Mouse (Mus musculus) G1E (cell line): Measurements from ENCODE around the gene Sync. TPM values are rescaled to one million over a fixed set of nuclear protein-coding genes. Genes with fewer than 3 reads are reported as not detected.
A peak's percentile ranks its signal among the peaks of the same experiment; 100 is the strongest.

ENCODE experiments used
- ATAC-seq: 2 replicates; pipeline ENCODE4 v1.8.0; 2016; ENCODE audit warnings: mild to moderate bottlenecking; ENCODE audit not compliant: insufficient number of reproducible peaks, poor library complexity, low FRiP score, severe bottlenecking; ENCODE audit errors: extremely low read depth
- DNase-seq: peaks from one replicate; pipeline ENCODE4 v3.0.0; 2012; ENCODE audit warnings: low spot score
- H3K27me3 ChIP-seq: 2 replicates; pipeline ENCODE4 v1.6.1; 2012; ENCODE audit warnings: mild to moderate bottlenecking, low read length, inconsistent platforms; ENCODE audit not compliant: insufficient read depth
- H3K36me3 ChIP-seq: replicated peaks from 2 replicates; pipeline ENCODE3; 2012; ENCODE audit warnings: mild to moderate bottlenecking, inconsistent platforms
- H3K4me1 ChIP-seq: 2 replicates; pipeline ENCODE4 v1.6.1; 2012; ENCODE audit warnings: low read depth, low read length, inconsistent platforms, mixed read lengths; ENCODE audit not compliant: insufficient read depth
- H3K4me3 ChIP-seq: 2 replicates; pipeline ENCODE4 v1.5.1; 2012; ENCODE audit warnings: low read depth, mild to moderate bottlenecking, inconsistent platforms, low read length, moderate library complexity, mixed read lengths
- H3K9me3 ChIP-seq: replicated peaks from 2 replicates; pipeline ENCODE4 v1.6.1; 2012; ENCODE audit warnings: inconsistent platforms
- CTCF ChIP-seq: IDR thresholded peaks from 2 replicates; pipeline ENCODE4 v1.5.1; 2012; ENCODE audit warnings: low read depth, low read length, inconsistent platforms, mixed read lengths
- GATA1 ChIP-seq: IDR thresholded peaks from 2 replicates; pipeline ENCODE4 v1.6.1; 2012; ENCODE audit warnings: borderline replicate concordance, low read length, inconsistent platforms, mixed read lengths
- GATA2 ChIP-seq: IDR thresholded peaks from 2 replicates; pipeline ENCODE4 v1.6.1; 2012; ENCODE audit warnings: low read depth, low read length, inconsistent platforms, borderline replicate concordance
- POLR2AphosphoS5 ChIP-seq: IDR thresholded peaks from 2 replicates; pipeline ENCODE4 v1.6.1; 2012; ENCODE audit warnings: low read depth, low read length, inconsistent platforms; ENCODE audit not compliant: insufficient replicate concordance
- TAL1 ChIP-seq: conservative IDR thresholded peaks from 2 replicates; pipeline ENCODE4 v1.6.1; 2012; ENCODE audit warnings: low read depth, low read length, inconsistent platforms, mixed read lengths
- polyA plus RNA-seq: library from polyadenylated mRNA; stranded (reverse); fragments of >175 nt; gene quantifications from 2 replicates; pipeline ENCODE4 v1.2.3, GENCODE M21; 2012
- total RNA-seq, 2 experiments: library from RNA; stranded (forward) in 1 of 2; stranded (reverse) in 1 of 2; fragments of 200-1000 nt in 1 of 2; fragments of >200 nt in 1 of 2; fragmentation: Nextera tagmentation in 1 of 2; gene quantifications; 2 replicates each; pipeline ENCODE4 v1.2.3; 2014 to 2017

Sync gene
- total RNA-seq (2014; fragmentation: Nextera tagmentation) (17.2 and 18.7 TPM in 2 replicates), total RNA-seq (2017) (2.1 TPM in 2 replicates), polyA plus RNA-seq (6.1 and 6.9 TPM in 2 replicates)

DNA sequence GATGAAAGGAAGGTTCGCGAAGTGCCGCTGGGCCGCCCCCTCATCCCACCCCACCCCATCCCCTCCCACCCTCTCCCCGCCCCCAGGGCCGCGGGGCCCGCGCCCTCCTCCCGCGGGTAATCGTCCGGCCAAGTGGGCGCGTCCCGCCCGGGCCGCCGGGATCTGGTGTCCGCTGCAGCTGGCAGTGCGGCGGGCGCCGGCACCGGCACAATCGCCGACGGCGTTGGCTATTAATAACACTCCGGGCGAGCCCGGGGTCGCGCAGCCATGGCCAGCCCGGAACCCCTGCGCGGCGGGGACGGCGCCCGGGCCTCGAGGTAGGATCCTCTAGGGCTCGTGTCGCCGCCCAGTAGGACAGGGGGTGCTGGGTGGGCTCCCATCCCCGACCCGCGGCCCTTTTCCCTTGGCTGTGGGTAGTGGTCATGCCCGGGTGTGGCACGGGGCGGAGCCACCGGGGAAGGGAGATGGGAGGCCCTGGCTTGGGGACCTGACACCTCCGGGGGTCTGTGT, at the start of gene Sync:
TSS of gene Sync (plus strand) at position 146 of the 510 bp plus-strand sequence.
- Histone ChIP-seq H3K9me3 (peaks cover 4% of the 10 kb centered on the region), H3K4me1 (peaks cover 49% of the 10 kb centered on the region), H3K4me3 (peak within 1 kb of the TSS; percentile 73), H3K36me3 (no peaks in the 10 kb centered on the region), H3K27me3 (peaks cover 35% of the 10 kb centered on the region)
- DNase-seq (peak; percentile 49), ATAC-seq (0 out of 2 replicates have a peak, but pooled peaks have one; percentile 32)
- TF ChIP-seq TAL1 (no peak), GATA1 (no peak), POLR2AphosphoS5 (no peak), CTCF (no peak), GATA2 (no peak)

DNA sequence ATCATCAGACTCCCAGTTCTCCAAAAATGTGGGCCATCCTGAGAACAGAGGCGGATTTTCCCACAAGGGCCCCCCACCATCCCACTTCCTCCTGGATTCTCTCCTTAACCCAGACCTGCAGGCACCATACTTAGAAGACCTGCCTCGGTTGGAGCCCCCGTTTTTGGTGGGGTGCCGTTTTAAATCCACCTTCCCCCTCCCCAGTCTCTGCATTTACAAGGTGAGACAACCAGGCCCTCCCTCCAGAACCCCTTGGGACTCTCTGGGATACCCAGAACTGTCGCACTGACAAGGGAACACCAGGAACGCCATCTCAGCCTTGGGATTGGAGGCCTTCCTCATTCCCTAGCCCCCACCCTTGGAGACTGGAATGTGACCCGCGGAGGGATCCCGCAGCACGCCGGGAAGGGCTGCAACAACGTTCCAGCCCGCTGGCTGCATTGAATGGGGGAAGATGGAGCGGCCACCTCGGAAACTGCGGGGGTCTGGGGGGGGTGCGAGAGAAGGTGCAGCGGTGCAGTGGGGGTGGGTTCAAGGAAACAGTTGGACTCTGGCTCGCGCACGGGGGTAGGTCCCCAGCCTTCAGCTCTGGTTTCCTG, 49.5 kb upstream of the Sync start:
- ATAC-seq: no peak
- H3K4me1 ChIP-seq: peaks cover 89% of the 10 kb centered on the region
- H3K4me3 ChIP-seq: peak overlapping the region; percentile 86
- peaks cover 57% of the 10 kb centered on the region for H3K36me3 ChIP-seq
- H3K27me3 ChIP-seq: no peaks in the 10 kb centered on the region
- no peak for DNase-seq
- TF ChIP-seq POLR2AphosphoS5 (no peak), TAL1 (no peak), GATA1 (no peak), GATA2 (no peak), CTCF (no peak)
- H3K9me3 ChIP-seq: no peaks in the 10 kb centered on the region

DNA sequence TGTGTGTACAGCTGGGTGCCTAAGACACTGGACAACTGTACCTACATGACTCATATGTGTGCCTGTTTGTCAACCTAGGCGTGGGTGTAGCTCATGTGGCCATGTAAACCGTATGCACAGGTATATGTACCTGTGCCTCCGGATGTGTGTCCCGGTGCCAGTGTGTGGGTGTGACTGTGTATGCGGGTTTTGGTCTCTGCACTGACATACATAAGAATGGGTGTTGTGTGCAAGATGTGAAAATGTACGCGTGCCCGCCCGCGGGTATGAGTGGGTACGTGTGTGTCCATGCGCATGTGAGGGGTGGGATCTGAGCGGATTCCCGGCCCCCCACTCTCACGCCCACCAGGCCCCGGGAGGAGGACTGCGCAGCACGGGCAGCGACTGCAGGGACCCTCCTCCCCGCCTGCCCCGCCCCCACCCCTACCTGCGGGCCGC, 48.8 kb upstream of the Sync start:
- H3K36me3 ChIP-seq: peaks cover 54% of the 10 kb centered on the region
- no peak for TF ChIP-seq GATA2
- no peak for TF ChIP-seq CTCF
- TF ChIP-seq GATA1: no peak
- no peak for TF ChIP-seq POLR2AphosphoS5
- TF ChIP-seq TAL1: no peak
- DNase-seq (no peak), ATAC-seq (no peak)
- H3K4me3 ChIP-seq: peak overlapping the region; percentile 86
- H3K9me3 ChIP-seq: no peaks in the 10 kb centered on the region
- no peaks in the 10 kb centered on the region for H3K27me3 ChIP-seq
- peaks cover 87% of the 10 kb centered on the region for H3K4me1 ChIP-seq

DNA sequence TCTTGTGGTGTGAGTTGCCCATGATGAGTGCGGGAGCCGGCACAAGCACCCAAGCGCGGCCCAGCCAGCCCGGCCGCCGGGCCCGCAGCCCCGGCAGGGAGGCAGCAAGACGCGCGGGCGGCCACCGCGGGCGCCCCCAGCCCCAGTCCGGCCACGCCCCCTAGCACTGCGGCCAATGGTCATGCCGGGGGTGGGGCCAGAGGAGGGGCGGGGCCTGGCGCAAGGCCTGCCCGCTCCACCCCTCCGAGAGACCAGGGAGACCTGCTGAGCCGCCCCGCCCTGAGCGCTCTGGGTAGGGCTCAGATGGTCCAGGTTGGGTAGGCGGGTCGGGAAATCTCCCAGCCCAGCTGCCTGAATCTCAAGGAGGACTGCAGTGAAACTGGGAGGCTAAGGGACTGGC, 48.3 kb upstream of the Sync start:
- H3K27me3 ChIP-seq: no peaks in the 10 kb centered on the region
- H3K4me1 ChIP-seq: peaks cover 89% of the 10 kb centered on the region
- ATAC-seq (peak; percentile 41), DNase-seq (peak; percentile 94)
- peak overlapping the region; percentile 86 for H3K4me3 ChIP-seq
- H3K36me3 ChIP-seq: peaks cover 56% of the 10 kb centered on the region
- H3K9me3 ChIP-seq: no peaks in the 10 kb centered on the region
- no peak for TF ChIP-seq GATA1

DNA sequence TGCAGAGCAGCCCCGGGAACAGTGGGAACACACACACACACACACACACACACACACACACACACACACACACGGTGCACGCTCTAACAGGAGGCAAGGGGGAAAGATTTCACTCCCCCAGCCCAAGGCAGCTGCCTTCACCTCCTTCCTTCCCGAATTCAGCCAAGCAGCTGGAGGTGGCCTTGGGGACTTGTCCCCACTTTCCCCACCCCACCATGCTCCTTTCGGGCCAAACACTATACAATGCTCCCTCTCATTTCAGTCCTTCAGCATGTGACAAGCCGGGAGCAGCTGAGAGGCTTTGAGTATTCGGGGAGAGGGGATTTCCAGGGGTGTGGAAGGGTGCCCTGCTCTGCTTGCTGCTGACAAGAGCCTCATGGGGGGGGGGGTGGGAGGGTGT, 45.5 kb upstream of the Sync start:
- H3K9me3 ChIP-seq: peaks cover 6% of the 10 kb centered on the region
- TF ChIP-seq TAL1 (no peak), GATA2 (no peak)
- peak overlapping the region; percentile 49; the same call in 1 of the 2 replicates for H3K4me3 ChIP-seq
- peaks cover 91% of the 10 kb centered on the region for H3K4me1 ChIP-seq
- peaks cover 58% of the 10 kb centered on the region for H3K36me3 ChIP-seq
- DNase-seq (no peak), ATAC-seq (no peak)
- no peaks in the 10 kb centered on the region; the same call in 1 of the 2 replicates for H3K27me3 ChIP-seq

DNA sequence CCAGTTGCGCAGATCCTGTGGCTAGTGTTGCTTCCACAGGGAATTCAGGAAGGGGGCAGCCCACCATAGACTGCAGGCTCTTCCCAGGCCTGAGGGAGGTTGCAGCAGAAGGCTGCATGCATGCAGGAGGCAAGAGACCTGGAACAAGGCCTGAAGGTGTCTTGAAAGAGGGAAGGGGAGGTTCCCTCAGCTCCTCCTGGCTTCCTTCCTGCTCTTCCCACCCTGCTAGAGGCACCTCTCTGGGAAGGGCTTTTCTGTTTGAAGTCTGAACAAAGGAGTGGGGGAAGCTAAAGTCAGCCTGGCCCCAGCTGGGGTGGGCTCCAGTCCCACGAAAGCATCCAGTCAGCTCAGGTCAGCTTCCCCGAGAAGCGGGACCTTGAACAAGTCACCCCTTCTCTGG, 45.1 kb upstream of the Sync start:
- Histone ChIP-seq H3K36me3 (peaks cover 55% of the 10 kb centered on the region), H3K4me1 (peaks cover 91% of the 10 kb centered on the region), H3K4me3 (peak overlapping the region; percentile 44; the same call in 1 of the 2 replicates), H3K9me3 (peaks cover 6% of the 10 kb centered on the region), H3K27me3 (no peaks in the 10 kb centered on the region; the same call in 1 of the 2 replicates)
- ATAC-seq (no peak), DNase-seq (no peak)
- TF ChIP-seq POLR2AphosphoS5: no peak
- no peak for TF ChIP-seq CTCF
- TF ChIP-seq GATA1: no peak
- TF ChIP-seq TAL1: no peak
- TF ChIP-seq GATA2: no peak
